Mouse (Mus musculus) ES-E14 (cell line): ENCODE data around the gene Dnajb1.

Experiments used
- CHD2 ChIP-seq: IDR thresholded peaks from 2 replicates; pipeline ENCODE4 v1.6.1; 2014; ENCODE audit warnings: mild to moderate bottlenecking, low read depth, low read length, inconsistent platforms
- HCFC1 ChIP-seq: IDR thresholded peaks from 2 replicates; pipeline ENCODE4 v1.6.1; 2012; ENCODE audit warnings: low read length, inconsistent platforms, borderline replicate concordance; ENCODE audit not compliant: insufficient read depth
- MAFK ChIP-seq: IDR thresholded peaks from 2 replicates; pipeline ENCODE4 v1.6.1; 2014; ENCODE audit warnings: mild to moderate bottlenecking, low read depth, low read length, inconsistent platforms; ENCODE audit not compliant: insufficient read depth
- ZC3H11A ChIP-seq: IDR thresholded peaks from 2 replicates; pipeline ENCODE4 v1.6.1; 2012; ENCODE audit warnings: low read depth, mild to moderate bottlenecking, inconsistent platforms, low read length, borderline replicate concordance
- ZNF384 ChIP-seq: IDR thresholded peaks from 2 replicates; pipeline ENCODE4 v1.6.1; 2012; ENCODE audit warnings: low read depth, low read length, inconsistent platforms

GRCm38 (mm10) chr8:83585333-83585732 lies 22.7 kb upstream of the Dnajb1 start:
- TF ChIP-seq ZNF384, result no peak
- TF ChIP-seq CHD2, result no peak
- no peak for TF ChIP-seq HCFC1
- no peak for TF ChIP-seq MAFK
- no peak for TF ChIP-seq ZC3H11A
